Mouse (Mus musculus) forebrain, embryonic 13.5 days (tissue): ENCODE data around the gene Gnat1. TPM values are rescaled to one million over a fixed set of nuclear protein-coding genes. Genes with fewer than 3 reads are reported as not detected.
A peak's percentile ranks its signal among the peaks of the same experiment; 100 is the strongest.

Experiments used
- ATAC-seq: fragments of 200-750 bp; cut with Nextera tagmentation; 2 replicates; pipeline ENCODE4 v1.8.0; 2017
- H3K27ac ChIP-seq: fragments of 300-500 bp; sonication (generic); 2 replicates; pipeline ENCODE4 v1.5.1; 2015; ENCODE audit warnings: inconsistent platforms, mild to moderate bottlenecking, moderate library complexity
- H3K27me3 ChIP-seq: fragments of 300-500 bp; sonication (generic); 2 replicates; pipeline ENCODE4 v1.6.1; 2015; ENCODE audit warnings: mild to moderate bottlenecking, inconsistent platforms
- H3K36me3 ChIP-seq: fragments of 300-500 bp; sonication (generic); 2 replicates; pipeline ENCODE4 v1.6.1; 2015; ENCODE audit warnings: mild to moderate bottlenecking, inconsistent platforms; ENCODE audit not compliant: poor library complexity, severe bottlenecking
- H3K4me1 ChIP-seq: fragments of 300-500 bp; sonication (generic); 2 replicates; pipeline ENCODE4 v1.6.1; 2015; ENCODE audit warnings: inconsistent platforms
- H3K4me2 ChIP-seq: fragments of 300-500 bp; sonication (generic); 2 replicates; pipeline ENCODE4 v1.6.1; 2015; ENCODE audit warnings: inconsistent platforms, mild to moderate bottlenecking, moderate library complexity
- H3K4me3 ChIP-seq: fragments of 300-500 bp; sonication (generic); 2 replicates; pipeline ENCODE4 v1.5.1; 2015; ENCODE audit warnings: mild to moderate bottlenecking, inconsistent platforms
- H3K9ac ChIP-seq: fragments of 300-500 bp; sonication (generic); 2 replicates; pipeline ENCODE4 v1.6.1; 2015; ENCODE audit warnings: mild to moderate bottlenecking, inconsistent platforms
- H3K9me3 ChIP-seq: fragments of 300-500 bp; sonication (generic); replicated peaks from 2 replicates; pipeline ENCODE4 v1.6.1; 2016; ENCODE audit warnings: inconsistent platforms
- WGBS: fragments of 180-500 bp; shearing (Covaris S2); methylation state at CpG from one replicate; pipeline ENCODE4 v1.1.7; 2015; 5-methylcytosine and 5-hydroxymethylcytosine counted together
- polyA plus RNA-seq: library from polyadenylated mRNA; unstranded; fragments of >200 nt; fragmentation: Nextera tagmentation; extraction: Ambion mirVana; gene quantifications from 2 replicates; pipeline ENCODE4 v1.2.1, GENCODE M21; 2015

Gene Gnat1
- polyA plus RNA-seq, 1 experiment from 2014 or later = 1.3 TPM

DNA sequence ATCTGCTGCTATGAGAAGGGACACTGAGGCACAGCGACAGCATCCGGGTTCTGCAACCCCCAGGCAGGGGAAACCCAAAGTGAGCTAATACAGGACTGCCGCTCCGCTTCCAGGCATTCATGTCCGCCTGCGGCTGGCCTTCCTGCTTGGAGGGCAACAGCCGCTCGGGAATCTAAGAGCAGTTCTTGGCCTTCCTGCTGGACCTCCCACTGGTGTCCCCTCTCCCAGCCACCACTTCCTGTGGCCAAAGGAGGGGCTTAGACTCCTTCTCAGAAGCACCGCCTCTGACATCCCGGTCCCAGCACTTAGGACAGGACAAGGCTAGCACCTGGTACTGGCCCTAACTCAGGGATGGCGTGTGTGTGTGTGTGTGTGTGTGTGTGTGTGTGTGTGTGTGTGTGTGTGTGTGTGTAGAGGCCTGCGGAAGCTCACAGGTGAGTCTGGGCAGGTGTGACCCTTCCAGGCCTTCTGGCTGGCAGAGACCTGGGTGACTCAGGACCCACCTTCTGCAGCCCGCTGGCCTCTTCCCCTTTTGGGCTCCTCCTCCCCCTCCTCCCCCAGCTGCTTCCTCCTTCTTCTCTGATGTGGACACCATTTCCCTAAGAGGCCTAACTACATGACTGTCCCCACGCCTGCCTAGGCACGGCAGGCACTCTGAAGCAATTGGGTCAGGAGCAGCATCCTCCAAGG, 50.6 kb downstream of the Gnat1 start:
- no peaks in the 10 kb centered on the region for H3K9me3 ChIP-seq
- peak overlapping the region; percentile 26; the same call in 1 of the 2 replicates for H3K4me3 ChIP-seq

GRCm38 (mm10) chr9:107627387-107628255, 51.9 kb downstream of the Gnat1 start:
- no peak for ATAC-seq
- H3K4me3 ChIP-seq = peak overlapping the region; percentile 23; the same call in 1 of the 2 replicates
- peaks cover 87% of the 10 kb centered on the region for H3K4me1 ChIP-seq
- 11% methylated on average over 20 of the region's 20 CpGs for WGBS
- H3K4me2 ChIP-seq = peak overlapping the region; percentile 99
- H3K27me3 ChIP-seq = no peaks in the 10 kb centered on the region
- peaks cover 30% of the 10 kb centered on the region for H3K36me3 ChIP-seq
- no peaks in the 10 kb centered on the region for H3K9me3 ChIP-seq
- peak overlapping the region; percentile 67 for H3K9ac ChIP-seq
- peak overlapping the region; percentile 99 for H3K27ac ChIP-seq

More for the DNA sequence above, 50.6 kb downstream of the Gnat1 start:
- peak overlapping the region; percentile 67 for H3K9ac ChIP-seq
- peaks cover 19% of the 10 kb centered on the region for H3K36me3 ChIP-seq
- peak overlapping the region; percentile 99 for H3K4me2 ChIP-seq
- H3K4me1 ChIP-seq = peaks cover 96% of the 10 kb centered on the region
- no peak for ATAC-seq
- WGBS = 37% methylated on average over 14 of the region's 15 CpGs
- no peaks in the 10 kb centered on the region for H3K27me3 ChIP-seq
- H3K27ac ChIP-seq = peak overlapping the region; percentile 99

DNA sequence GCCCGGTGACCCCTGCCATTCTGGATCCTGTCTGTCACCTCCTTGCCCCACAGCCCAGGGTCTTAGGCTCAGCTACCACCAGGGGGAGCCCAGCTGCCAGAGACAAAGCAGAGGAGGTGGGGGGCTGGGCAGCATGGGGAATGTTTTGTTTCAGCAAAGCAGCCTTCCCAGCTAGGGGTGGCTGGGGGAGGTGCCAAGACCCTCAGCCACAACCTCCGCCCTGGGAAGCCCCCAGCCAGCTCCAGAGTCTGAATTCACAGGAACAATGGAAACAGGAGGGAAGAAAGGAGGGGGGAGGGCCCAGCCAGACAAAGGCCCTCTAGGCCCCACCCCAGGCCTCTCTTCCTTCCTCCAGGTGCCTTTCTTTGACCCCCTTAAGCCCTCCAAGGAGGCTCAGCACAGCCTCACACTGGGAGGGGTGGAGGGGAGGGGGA, 52.7 kb downstream of the Gnat1 start:
- Histone ChIP-seq H3K9ac (peak overlapping the region; percentile 67), H3K27ac (peak overlapping the region; percentile 99), H3K9me3 (no peaks in the 10 kb centered on the region), H3K36me3 (peaks cover 37% of the 10 kb centered on the region), H3K4me1 (peaks cover 79% of the 10 kb centered on the region), H3K4me3 (peak overlapping the region; percentile 23), H3K4me2 (peak overlapping the region; percentile 99), H3K27me3 (no peaks in the 10 kb centered on the region)
- 0% methylated on average over 1 of the region's 2 CpGs for WGBS
- peak; percentile 75 for ATAC-seq

GRCm38 (mm10) chr9:107626158-107626843, 53.2 kb downstream of the Gnat1 start:
- H3K4me1 ChIP-seq = peaks cover 74% of the 10 kb centered on the region
- peak overlapping the region; percentile 23 for H3K4me3 ChIP-seq
- peak overlapping the region; percentile 99 for H3K27ac ChIP-seq
- peak; percentile 66 for ATAC-seq
- no peaks in the 10 kb centered on the region for H3K9me3 ChIP-seq
- peak overlapping the region; percentile 67 for H3K9ac ChIP-seq
- 21% methylated on average over 13 of the region's 15 CpGs for WGBS
- H3K27me3 ChIP-seq = no peaks in the 10 kb centered on the region
- H3K36me3 ChIP-seq = peaks cover 38% of the 10 kb centered on the region
- peak overlapping the region; percentile 99 for H3K4me2 ChIP-seq

GRCm38 (mm10) chr9:107625351-107626128, 54.0 kb downstream of the Gnat1 start:
- 88% methylated on average over 12 of the region's 12 CpGs for WGBS

DNA sequence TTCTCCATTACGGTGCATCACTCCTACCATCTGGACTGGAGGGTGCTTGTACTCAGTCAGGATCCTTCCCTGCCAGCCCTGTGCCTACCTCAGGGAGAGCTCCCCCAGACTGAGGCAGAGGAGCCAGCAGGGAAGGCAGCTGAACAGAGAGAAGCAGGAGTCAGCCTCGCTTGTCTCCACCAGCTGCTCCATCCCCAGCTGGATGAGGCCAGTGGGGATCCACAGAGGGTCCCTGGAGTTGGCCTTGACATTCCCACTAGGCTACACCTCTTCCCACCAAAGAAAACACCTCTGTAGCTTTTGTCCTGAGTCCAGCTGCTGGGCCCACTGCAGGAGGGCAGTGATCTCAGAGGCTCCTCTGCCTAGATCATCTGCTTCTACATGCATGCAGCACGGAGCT, 54.6 kb downstream of the Gnat1 start:
- H3K27ac ChIP-seq = peak overlapping the region; percentile 99
- no peak overlapping the region for H3K4me2 ChIP-seq
- peaks cover 60% of the 10 kb centered on the region for H3K4me1 ChIP-seq
- no peaks in the 10 kb centered on the region for H3K9me3 ChIP-seq
- ATAC-seq = no peak
- H3K4me3 ChIP-seq = no peak overlapping the region
- H3K36me3 ChIP-seq = peaks cover 46% of the 10 kb centered on the region
- H3K9ac ChIP-seq = peak overlapping the region; percentile 34; the same call in 1 of the 2 replicates
- no peaks in the 10 kb centered on the region for H3K27me3 ChIP-seq
- 84% methylated on average over 3 of the region's 3 CpGs for WGBS

More at GRCm38 (mm10) chr9:107625351-107626128, 54.0 kb downstream of the Gnat1 start:
- no peaks in the 10 kb centered on the region for H3K9me3 ChIP-seq
- no peak overlapping the region; the same call in 1 of the 2 replicates for H3K4me2 ChIP-seq
- H3K27ac ChIP-seq = peak overlapping the region; percentile 99
- no peaks in the 10 kb centered on the region for H3K27me3 ChIP-seq
- H3K4me3 ChIP-seq = no peak overlapping the region
- peak overlapping the region; percentile 34; the same call in 1 of the 2 replicates for H3K9ac ChIP-seq
- peaks cover 66% of the 10 kb centered on the region for H3K4me1 ChIP-seq
- peaks cover 40% of the 10 kb centered on the region for H3K36me3 ChIP-seq
- ATAC-seq = no peak

GRCm38 (mm10) chr9:107624539-107624938, 55.0 kb downstream of the Gnat1 start:
- no peak for ATAC-seq
- Histone ChIP-seq H3K27ac (peak overlapping the region; percentile 11; the same call in 1 of the 2 replicates), H3K4me3 (no peak overlapping the region), H3K9ac (peak overlapping the region; percentile 34; the same call in 1 of the 2 replicates), H3K4me1 (peaks cover 60% of the 10 kb centered on the region), H3K4me2 (no peak overlapping the region), H3K36me3 (peaks cover 50% of the 10 kb centered on the region), H3K27me3 (no peaks in the 10 kb centered on the region), H3K9me3 (no peaks in the 10 kb centered on the region)
- 71% methylated on average over 5 of the region's 5 CpGs for WGBS

Other genes starting within 250 kb of the Gnat1 start
- 36.9 TPM in 2 replicates for gene Tmem115, start 145.8 kb downstream of the Gnat1 start, polyA plus RNA-seq
- gene Cyb561d2, start 137.5 kb downstream of the Gnat1 start, polyA plus RNA-seq = 23.2 and 25.7 TPM in 2 replicates
- gene Nprl2, start 137.5 kb downstream of the Gnat1 start, polyA plus RNA-seq = 59.0 and 61.9 TPM in 2 replicates
- 2.0 and 4.0 TPM in 2 replicates for gene Zmynd10, start 132.4 kb downstream of the Gnat1 start, polyA plus RNA-seq
- 39.3 and 43.2 TPM in 2 replicates for gene Rassf1, start 128.2 kb downstream of the Gnat1 start, polyA plus RNA-seq
- 80.7 and 84.8 TPM in 2 replicates for gene Tusc2, start 116.5 kb downstream of the Gnat1 start, polyA plus RNA-seq
- 85.4 and 99.5 TPM in 2 replicates for gene Hyal2, start 111.8 kb downstream of the Gnat1 start, polyA plus RNA-seq
- gene Hyal1, start 102.8 kb downstream of the Gnat1 start, polyA plus RNA-seq = 8.4 and 8.5 TPM in 2 replicates
- gene Naa80, start 100.8 kb downstream of the Gnat1 start, polyA plus RNA-seq = 14.5 and 17.9 TPM in 2 replicates
- gene Hyal3, start 98.9 kb downstream of the Gnat1 start, polyA plus RNA-seq = 1.1 and 1.5 TPM in 2 replicates
- 15.4 and 20.8 TPM in 2 replicates for gene Ifrd2, start 92.1 kb downstream of the Gnat1 start, polyA plus RNA-seq
- gene Sema3b, start 70.5 kb downstream of the Gnat1 start, polyA plus RNA-seq = 1.8 and 2.0 TPM in 2 replicates
- gene Gnai2, start 44.3 kb downstream of the Gnat1 start, polyA plus RNA-seq = 397 and 426 TPM in 2 replicates
- 14.3 and 14.6 TPM in 2 replicates for gene Slc38a3, start 10.2 kb downstream of the Gnat1 start, polyA plus RNA-seq
- gene Sema3f, start 30.8 kb upstream of the Gnat1 start, polyA plus RNA-seq = 6.8 and 7.7 TPM in 2 replicates
- gene Rbm5, start 91.3 kb upstream of the Gnat1 start, polyA plus RNA-seq = 256 and 261 TPM in 2 replicates
- 125 and 129 TPM in 2 replicates for gene Rbm6, start 193.5 kb upstream of the Gnat1 start, polyA plus RNA-seq
- gene Mon1a, start 208.4 kb upstream of the Gnat1 start, polyA plus RNA-seq = 18.9 and 20.6 TPM in 2 replicates
- gene Mst1r, start 227.2 kb upstream of the Gnat1 start, polyA plus RNA-seq = 0.46 and 0.74 TPM in 2 replicates
- not detected in 2 replicates for gene Actl11, start 248.8 kb upstream of the Gnat1 start, polyA plus RNA-seq